Mouse (Mus musculus) urinary bladder, adult 2 months (tissue): ENCODE results near the gene Cd200r3. TPM values are rescaled to one million over a fixed set of nuclear protein-coding genes. Genes with fewer than 3 reads are reported as not detected.

ENCODE experiments used
- DNase-seq: peaks from one replicate; pipeline ENCODE4 v3.0.0; 2022; ENCODE audit warnings: low spot score
- polyA plus RNA-seq: library from polyadenylated mRNA; depleted of rRNA; stranded (reverse); fragments of >200 nt; gene quantifications from 2 replicates; pipeline ENCODE4 v1.2.3, GENCODE M21; 2012

Gene Cd200r3
- polyA plus RNA-seq, 1 experiment: 38.8 TPM

GRCm38 (mm10) chr16:44988667-44989357, 45.3 kb downstream of the Cd200r3 start:
- no peak for DNase-seq

- DNase-seq: no peak
Observed at GRCm38 (mm10) chr16:44993319-44994019, 50.0 kb downstream of the Cd200r3 start.

GRCm38 (mm10) chr16:44994206-44994953, 50.9 kb downstream of the Cd200r3 start:
- no peak for DNase-seq

GRCm38 (mm10) chr16:44995111-44995510, 51.6 kb downstream of the Cd200r3 start:
- DNase-seq: no peak

- no peak for DNase-seq
Observed at GRCm38 (mm10) chr16:44996701-44997100, 53.2 kb downstream of the Cd200r3 start.

- no peak for DNase-seq
Observed at GRCm38 (mm10) chr16:44999537-44999936, 56.1 kb downstream of the Cd200r3 start.

- DNase-seq: no peak
Observed at GRCm38 (mm10) chr16:45004443-45004842, 61.0 kb downstream of the Cd200r3 start.

GRCm38 (mm10) chr16:45005280-45005679, 61.8 kb downstream of the Cd200r3 start:
- no peak for DNase-seq

- no peak for DNase-seq
Observed at GRCm38 (mm10) chr16:45006971-45007370, 63.5 kb downstream of the Cd200r3 start.

- DNase-seq: no peak
Observed at GRCm38 (mm10) chr16:45007807-45008206, 64.3 kb downstream of the Cd200r3 start.

- DNase-seq: no peak
Observed at GRCm38 (mm10) chr16:45009634-45010033, 66.2 kb downstream of the Cd200r3 start.

GRCm38 (mm10) chr16:45015591-45015990, 72.1 kb downstream of the Cd200r3 start:
- no peak for DNase-seq

- DNase-seq: no peak
Observed at GRCm38 (mm10) chr16:45016488-45016887, 73.0 kb downstream of the Cd200r3 start.

- no peak for DNase-seq
Observed at GRCm38 (mm10) chr16:45018868-45019267, 75.4 kb downstream of the Cd200r3 start.

- DNase-seq: no peak
Observed at GRCm38 (mm10) chr16:45020055-45020454, 76.6 kb downstream of the Cd200r3 start.

- no peak for DNase-seq
Observed at GRCm38 (mm10) chr16:45020669-45021309, 77.3 kb downstream of the Cd200r3 start.

- no peak for DNase-seq
Observed at GRCm38 (mm10) chr16:45021443-45021842, 78.0 kb downstream of the Cd200r3 start.

GRCm38 (mm10) chr16:45023904-45024303, 80.4 kb downstream of the Cd200r3 start:
- DNase-seq: no peak

- no peak for DNase-seq
Observed at GRCm38 (mm10) chr16:45025321-45025720, 81.8 kb downstream of the Cd200r3 start.

GRCm38 (mm10) chr16:45029080-45029479, 85.6 kb downstream of the Cd200r3 start:
- DNase-seq: no peak

GRCm38 (mm10) chr16:45029493-45029892, 86.0 kb downstream of the Cd200r3 start:
- DNase-seq: no peak

GRCm38 (mm10) chr16:45030127-45030526, 86.6 kb downstream of the Cd200r3 start:
- DNase-seq: no peak
